Mouse (Mus musculus) layer of hippocampus, adult 11-12 months (tissue): ENCODE results near the gene Gm14214.

Source experiments
- DNase-seq: peaks from one replicate; pipeline ENCODE4 v3.0.0; 2022; ENCODE audit warnings: low spot score

The Gm14214 gene

DNA sequence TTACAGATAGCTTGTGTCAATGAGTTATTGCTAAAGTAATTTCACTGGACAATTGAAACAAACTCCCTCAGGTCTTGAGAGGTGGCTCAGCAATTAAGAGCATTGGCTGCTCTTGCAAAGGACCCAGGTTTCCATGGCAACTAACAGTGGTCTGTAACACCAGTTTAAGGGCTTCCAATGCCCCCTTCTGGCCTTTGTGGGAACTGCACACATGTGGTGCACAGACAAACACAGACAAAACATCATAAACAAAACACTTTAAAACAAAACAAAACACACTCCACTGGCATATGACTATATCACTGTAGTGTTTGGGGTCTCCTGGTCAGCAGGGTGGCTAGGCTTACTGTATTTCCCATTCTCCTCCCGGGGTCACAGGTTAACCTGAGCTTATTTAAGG is 4.2 kb upstream of the Gm14214 start:
- DNase-seq, result no peak

DNA sequence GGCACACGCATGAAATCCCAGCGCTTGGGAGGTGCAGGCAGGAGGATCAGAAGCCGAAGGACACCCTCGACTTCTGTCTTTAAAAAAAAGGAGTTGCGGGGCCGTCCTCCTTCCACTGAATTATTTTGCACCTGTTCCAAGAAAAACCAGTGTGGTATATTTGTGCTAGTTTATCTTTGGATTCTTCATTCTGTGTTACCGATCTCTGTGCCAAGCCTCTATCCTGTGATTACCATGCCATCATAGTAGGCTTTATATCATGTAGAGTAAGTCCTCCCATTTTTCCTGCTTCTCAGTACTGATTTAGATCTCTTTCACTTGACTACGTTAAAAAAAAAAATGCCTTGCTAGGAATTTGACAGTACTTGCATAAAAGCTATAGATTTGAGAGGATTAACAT is 1.8 kb upstream of the Gm14214 start:
- no peak for DNase-seq

DNA sequence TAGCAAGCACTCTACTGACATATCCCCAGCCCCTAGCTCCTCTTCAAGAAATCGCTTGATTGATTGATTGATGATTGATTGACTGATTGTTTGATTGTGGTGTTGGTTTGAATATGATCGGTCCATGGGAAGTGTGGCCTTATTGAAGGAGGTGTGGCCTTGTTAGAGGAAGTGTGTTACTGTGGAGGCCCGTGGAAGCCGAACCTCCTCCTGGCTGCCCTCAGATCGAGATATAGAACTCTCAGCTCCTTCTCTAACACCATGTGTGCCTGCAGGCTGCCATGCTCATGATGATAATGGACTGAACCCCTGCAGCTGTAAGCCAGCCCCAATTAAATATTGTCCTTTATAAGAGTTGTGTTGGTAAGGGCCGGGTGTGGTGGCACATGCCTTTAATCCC is 2.8 kb downstream of the Gm14214 start:
- no peak for DNase-seq

DNA sequence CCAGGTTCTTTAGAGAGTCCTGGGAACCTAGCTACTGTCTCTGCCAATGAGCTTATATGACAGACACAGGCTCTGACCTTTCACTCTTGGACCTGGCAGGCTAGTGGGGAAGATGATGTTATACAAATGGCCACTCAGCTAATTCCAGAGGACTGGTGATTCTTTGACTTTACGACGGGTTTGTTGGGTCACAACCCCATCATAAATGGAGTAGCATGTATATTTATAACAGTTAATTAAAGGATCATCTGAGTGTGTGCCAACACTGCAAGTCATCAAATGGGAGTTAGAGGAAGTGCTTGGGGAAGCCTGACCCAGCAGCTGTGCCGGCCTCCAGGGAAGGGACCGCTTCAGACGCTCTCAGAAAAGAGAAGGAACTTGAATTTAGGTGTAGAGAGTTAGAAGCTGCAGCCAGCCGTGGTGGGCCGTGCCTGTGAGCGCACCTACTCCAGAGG is 4.2 kb downstream of the Gm14214 start:
- DNase-seq, result no peak

DNA sequence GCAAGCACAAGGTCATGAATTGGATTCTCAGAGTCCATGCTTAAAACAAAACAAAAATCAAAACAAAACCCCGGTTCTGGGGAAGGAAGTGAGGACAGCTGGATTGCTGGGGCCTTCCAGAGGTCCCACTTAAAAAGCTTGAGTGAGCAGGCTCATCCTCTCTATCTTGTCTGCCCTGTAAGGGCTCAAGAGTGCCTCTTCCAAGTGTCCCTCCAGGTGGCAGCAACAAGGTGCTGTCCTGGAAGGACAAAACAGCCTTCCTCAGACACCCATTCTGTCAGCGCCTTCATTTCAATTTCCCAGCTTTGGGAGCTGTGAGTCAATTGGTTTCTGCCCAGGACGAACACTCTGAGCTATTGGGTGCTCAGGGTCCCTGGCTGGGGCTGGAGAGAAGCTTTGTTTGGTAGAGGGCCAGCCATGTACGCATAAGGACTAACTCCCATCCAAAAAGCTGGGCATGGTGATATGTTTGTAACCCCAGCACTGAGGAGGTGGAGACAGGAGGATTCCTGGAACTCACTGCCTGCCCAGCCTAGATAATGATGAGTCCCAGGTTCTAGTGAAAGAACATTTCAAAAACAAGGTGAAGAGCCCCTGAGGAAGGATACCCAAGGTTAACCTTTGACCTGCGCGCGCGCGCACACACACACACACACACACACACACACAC is 4.9 kb downstream of the Gm14214 start:
- DNase-seq, result no peak

DNA sequence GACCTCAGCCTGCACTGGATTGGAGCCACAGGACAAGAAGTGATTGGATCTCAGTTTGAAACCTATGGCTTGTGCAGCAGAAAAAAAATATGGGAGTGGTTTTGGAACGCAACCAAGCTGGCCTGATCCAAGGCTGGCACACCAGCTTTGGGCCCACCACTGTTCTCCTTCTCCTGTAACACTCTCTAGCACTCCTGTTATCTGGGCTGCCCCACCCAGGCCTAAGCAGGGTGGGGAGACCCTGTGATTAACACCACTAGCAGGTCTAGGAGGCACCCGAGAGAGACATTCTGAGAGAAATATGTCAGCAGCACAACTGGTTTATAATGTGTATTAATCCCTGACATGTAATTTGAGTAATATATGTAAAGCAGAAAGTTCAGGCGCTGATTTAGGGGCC is 6.6 kb downstream of the Gm14214 start:
- DNase-seq, result no peak

DNA sequence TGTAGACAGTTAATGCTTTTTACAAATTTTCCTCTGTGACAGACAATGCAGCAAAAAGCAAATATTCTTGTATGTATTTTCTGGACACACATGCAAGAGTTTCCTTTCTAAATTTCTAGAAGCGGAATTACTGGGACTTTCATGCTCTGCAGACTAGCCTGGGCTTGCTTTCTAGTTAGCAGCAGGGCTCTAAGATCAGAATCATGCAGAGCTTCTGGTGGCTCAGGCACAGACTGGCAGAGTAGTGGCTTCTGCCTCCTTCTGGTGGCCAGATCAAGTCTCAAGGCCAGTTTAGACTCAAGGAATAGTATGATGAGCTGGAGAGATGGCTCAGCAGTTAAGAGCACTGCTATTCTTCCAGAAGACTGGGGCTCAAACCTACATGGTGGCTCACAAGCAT is 11.4 kb downstream of the Gm14214 start:
- DNase-seq, result no peak

DNA sequence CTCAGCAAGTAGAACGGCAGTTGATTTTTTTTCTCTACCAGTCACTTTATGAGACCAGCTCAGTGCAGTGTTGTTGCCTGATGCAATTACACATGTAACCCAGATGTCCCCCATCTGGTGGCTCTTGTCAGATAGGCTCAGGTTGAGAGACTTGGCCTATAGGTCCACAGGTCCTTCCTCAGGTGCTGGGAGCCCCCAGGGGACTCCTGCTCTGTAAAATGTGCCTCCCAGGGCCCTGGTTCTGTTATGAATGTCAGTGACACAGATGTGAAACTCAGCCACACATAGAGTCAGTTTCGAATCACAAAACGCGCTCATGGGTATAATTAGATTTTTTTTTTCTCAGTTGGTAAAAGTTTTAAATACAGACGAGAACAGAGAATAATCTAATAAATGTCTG is 12.1 kb downstream of the Gm14214 start:
- no peak for DNase-seq

DNA sequence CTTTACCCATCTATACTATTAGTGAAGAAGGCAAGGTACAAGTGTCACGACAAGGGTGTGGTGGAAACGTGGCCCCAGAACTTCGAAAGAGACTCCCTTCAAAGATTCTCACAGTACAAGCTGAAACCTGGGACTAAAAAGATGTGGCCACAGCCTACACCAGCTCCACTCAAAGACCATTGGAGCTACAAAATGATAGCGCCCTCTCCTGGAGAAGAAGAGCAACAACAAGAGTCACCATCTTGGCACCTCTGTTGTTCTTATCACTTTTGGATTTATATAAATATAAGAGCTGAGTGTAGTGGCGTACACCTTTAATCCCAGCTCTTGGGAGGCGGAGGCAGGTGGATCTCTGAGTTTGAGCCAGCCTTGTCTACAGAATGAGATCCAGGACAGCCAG is 14.0 kb downstream of the Gm14214 start:
- DNase-seq, result no peak

DNA sequence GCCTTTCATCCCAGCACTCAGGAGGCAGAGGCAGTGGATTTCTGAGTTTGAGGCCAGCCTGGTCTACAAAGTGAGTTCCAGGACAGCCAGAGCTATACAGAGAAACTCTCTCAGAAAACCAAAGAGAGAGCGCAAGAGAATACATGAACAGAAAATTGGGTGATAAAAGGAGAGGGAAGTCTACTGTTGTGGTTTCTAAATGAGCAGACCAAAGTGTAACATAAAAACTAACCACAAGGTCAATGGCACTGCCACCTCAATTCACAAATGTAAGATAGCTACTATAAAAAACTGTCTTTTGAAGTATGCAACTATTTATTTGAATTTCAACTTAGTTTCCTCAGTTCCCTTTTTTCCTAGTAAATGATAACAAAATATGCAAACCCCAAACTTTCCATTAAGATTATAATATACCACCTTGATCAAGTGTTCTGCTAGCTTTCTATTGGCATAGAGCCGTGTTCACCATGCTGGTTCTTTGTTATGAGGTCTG is 15.7 kb downstream of the Gm14214 start:
- no peak for DNase-seq

DNA sequence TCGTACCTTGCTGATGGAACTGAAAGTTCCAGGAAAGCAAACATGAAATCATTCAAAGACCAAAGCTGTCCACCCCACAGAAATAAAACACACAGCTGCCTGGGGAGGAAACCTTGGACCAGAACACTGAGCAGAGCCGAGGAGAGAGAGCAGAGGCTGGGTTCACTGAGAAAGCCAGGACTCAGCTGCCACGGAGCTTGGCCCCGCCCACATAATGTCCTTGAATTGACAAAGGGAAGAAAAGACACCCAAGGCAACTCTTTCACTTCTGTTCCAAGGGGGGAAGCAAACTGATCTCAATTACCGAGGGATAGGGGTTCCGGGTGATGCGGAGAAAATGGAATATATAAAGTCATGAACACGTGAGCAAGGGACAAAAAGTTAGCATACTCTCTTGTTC is 17.9 kb downstream of the Gm14214 start:
- DNase-seq, result no peak

DNA sequence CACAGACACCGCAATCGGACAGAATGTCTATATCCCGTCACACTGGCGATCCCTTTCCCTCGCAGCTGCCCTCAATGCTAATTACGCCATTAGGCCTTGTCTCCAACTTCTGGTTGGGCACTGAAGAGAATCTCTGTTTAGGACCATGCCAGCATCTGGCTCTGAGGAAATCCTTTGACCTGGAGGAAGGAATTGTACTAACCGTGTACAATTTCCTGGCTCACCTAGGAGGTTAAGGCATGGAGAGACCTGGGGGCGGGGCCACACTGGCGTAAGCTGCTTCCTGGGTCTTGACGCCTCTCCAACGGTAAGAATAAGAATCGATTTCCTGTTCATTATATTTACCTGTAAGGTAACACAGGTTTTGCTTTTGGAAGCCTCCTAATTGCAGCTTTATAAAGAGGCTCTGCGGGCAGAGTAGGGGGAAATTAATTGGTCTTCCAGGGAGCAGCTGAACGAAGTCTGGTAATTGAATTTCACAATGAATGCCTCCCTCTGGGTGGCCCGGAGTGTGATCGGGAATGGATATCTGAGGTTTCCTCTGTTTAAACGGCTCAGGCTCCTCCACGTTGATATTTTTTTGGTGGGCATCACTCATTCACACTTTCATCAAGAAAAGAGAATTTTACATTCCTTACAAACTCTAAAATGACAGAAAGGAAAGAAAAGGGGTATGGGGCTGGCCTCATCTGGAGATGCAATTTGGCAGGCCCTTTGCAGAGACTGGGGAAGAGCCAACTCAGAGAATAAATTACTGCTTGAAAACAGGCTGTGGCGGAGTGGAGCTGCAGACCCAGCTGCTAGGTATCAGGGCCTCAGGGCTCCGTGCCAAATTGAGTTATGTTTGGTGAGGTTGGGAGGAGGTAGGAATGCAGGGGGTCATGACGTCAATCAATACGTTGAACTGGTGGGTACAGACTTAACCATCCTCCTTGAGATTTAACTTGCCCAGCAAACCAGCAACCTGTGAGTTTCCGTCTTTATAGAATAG is 20.5 kb downstream of the Gm14214 start:
- DNase-seq, result peak; percentile 10

DNA sequence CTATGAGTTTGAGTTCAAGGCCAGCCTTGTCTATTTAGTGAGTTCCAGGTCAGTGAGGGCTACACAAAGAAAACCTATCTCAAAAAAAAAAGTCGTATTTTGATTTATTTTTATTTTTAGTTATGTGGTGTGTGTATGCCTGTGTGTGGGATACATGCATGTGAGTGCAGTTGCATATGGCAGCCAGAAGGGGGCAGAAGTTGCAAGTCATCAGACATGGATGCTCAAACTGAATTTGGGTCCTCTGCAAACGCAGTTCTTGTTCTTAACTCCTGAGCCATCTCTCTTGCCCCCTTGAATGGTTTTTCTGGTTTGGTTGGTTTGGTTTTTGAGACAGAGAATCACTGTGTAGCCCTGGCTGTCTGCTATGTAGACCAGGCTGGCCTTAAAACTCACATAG is 21.4 kb downstream of the Gm14214 start:
- DNase-seq, result no peak

DNA sequence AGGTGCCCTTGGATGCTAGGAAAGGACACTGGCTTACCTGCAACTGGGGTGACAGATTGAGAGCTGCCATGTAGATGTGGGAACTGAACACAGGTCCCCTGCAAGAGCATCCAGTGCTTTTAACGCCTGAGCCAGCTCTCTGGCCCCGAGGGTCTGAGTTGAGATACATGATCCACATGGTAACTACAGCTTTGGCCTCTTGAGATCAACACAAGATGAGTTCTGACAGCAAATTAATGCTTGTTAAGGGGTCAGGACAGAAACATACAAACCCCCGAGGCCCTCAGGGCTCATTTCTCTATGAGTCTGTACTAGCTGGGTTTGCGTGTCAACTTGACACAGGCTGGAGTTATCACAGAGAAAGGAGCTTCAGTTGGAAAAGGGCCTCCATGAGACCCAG is 25.9 kb downstream of the Gm14214 start:
- no peak for DNase-seq

DNA sequence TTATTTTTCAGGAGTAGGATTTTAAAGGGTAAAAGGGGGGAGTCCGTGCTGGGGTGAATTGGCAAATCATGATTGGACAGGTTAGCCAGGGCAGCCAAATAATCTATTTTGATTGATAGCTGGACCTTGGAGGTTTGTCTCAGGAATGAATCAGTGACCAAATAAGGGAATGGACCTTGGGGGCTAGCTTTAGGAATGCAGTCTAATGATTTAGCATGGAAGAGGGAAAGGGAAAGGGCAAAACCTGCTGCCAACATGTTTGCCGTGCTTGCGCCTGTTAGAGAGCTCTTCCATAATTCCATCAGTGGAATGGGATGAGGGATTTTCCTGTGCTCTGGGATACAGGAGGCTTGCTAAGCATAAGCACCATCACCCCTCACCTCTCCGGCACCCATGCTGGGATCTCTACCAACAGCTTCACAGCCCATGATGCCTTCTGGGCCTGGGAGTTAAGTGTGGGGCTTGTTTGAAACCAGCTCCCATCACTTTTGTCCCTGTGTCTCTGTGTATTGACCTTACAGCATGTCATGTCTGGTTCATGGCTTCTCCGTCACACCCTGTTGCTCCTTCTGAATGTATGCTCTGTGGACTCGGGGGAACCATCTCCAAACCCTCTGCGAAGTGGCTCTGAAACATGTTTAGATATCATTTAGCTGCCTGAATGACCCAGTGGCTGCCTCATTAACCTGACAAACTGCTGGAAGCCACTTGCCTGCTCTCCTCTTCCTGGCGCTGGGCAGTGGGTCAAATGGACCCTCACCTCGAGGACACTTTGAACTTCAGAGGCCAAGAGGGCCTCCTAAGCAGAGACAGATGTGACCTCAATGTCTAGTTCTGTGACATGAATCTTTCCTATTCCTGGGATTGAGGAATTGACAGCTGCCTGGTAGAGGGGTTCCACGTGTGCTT is 26.7 kb downstream of the Gm14214 start:
- DNase-seq, result no peak

DNA sequence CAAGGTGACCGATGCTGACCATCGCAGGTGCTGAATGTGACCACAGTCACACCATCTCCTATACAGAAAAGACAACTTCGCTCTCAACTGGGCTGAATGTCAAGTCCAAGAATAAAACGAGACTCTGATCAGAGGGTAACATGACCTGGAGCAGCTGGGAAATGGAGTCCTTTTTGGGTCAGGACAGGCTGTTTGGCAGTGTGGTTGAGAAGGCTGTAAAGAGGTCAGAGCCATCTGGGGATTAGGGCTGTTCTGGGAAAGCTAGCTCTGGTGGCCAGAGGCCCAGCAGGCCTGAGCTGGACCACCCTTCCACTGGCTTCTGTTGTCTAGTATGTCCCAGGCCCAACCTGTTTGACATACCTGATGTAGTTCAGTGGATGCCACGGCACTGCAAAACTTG is 31.2 kb downstream of the Gm14214 start:
- no peak for DNase-seq

DNA sequence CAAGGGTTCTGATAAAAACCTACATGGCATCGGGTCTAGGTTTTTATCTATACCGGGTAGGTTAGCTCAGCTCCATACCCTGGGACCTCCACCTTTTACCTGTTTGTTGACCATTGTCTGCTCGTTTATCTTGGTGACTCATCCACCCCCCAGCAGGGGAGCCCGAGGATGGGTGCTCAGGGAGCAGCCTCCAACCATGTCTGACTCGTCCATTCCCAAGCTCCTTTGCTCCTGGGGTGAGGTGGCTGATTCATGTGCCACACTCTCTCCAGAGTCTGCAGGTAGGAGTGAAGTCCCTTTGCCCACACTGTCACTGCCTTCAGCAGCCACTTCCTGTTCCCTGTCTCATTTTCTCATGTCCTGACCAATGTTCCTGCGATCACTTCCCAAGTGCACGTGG is 33.8 kb downstream of the Gm14214 start:
- no peak for DNase-seq

DNA sequence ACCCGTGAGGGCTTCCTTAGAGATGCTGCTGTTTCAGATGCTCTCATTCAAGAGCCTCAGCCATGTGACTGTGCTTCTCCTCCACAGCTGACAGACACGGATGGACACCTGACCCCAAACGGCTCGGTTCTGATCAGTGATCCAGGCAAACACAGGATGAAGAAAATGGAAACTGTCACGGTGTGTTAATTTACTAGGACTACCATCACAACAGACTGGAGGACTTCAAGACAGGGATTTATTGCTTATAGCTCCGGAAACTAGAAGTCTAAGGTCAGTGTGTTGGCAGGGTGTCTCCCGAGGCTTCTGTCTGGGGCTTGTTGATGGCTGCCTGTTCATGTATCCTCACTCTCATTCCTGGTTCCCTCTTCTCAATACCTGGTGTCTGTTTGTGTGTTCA is 34.4 kb downstream of the Gm14214 start:
- DNase-seq, result no peak

DNA sequence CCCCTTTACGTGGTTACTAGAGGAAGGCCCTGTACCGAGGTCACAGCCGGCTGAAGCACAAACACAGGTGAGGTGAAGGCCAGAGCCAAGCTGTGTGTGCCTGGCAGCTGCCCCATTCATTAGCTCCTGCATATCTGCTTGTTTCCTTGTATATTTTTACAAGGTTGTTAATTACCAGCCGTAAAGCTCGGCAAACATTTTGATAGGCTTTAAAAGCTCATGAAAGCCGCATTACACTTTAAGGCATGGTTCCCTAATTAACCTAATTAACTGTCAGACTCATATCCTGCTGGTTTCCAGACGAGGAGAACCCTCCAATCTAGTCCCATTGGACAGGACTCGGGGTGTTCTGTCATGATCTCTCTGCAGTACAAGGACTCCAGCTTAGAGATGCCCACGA is 34.9 kb downstream of the Gm14214 start:
- DNase-seq, result no peak

DNA sequence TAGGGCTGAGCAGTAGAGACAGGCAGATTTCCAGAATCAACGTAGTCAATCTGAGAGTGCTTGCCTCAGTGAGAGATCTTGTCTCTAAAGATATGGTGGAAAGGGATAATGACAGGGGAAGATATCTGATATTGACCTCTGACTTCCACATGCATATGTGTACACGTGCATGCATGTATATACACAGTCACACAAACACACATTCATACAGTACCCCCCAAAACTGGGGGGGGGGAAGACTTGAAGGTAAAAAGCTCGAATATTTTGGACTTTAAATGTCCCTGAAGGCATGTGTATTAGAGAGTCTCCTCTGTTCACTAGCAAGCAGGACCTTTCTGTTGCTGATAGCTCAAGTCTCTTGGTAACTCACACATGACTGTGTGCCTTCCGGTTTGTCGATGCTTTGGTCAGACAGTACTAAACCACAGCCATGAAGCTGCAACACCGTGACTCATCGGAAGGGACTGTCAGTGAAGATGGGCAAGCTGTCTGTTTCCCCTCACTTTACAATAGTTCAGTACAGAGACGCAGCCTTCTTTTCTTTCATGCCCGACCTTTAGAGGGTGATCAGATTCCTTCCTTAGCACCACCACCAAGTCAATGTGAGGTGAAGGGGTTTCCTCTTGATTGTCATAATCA is 37.2 kb downstream of the Gm14214 start:
- DNase-seq, result no peak

DNA sequence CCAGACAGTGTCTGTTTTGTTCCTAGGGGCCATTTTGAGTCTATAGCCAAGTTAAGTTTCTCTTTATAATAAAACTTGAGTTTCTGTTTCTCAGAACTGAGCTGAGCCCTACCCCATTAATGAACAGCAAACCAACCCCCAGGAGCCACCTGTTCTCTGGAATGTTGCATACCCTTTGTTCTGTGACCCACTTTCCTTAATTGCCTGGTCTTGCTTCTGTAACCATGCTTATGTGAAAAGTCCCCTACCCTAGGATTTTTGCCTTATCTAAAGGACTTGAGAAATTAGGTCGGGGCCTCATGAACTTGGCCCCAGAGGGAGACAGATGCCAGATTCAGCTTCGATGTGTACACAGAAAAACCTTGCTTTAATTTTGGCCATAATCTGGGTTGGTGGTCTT is 37.9 kb downstream of the Gm14214 start:
- DNase-seq, result no peak

DNA sequence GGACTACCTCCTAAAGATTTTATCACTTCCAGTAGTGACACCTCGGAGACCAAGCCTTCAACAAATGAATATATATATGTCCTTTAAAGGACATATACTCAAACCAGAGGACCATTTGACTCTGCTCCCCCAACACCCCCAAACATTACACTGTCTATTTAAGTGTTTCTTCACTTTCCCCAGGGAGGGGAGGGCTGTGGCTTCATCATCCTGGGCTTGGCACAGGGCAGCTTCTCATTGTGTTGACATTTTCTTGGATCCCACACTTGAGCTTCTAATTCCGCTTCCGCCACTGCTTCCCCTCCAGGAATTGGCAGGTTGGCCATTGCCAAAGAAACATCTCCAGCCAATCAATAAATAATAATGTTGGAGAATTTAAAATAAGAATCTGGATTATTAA is 39.0 kb downstream of the Gm14214 start:
- no peak for DNase-seq
